Mouse (Mus musculus): Measurements from ENCODE around the gene Stk32c.

GRCm38 (mm10) chr7:139249406-139250210 lies 36.5 kb upstream of the Stk32c start:
- TF ChIP-seq GATA1 (IDR thresholded peaks at IDR 0.05; ENCODE audit: low read length) (no peak), TAL1 (IDR thresholded peaks at IDR 0.05; ENCODE audit: low read length) (no peak)
